23 mouse cellular contexts compared by ENCODE assay signal in genomic region chr9:96379551-96379950, GRCm38 (mm10).
"Had no signal": no experiment of that assay in that cellular context is flagged by ENCODE, and none has a peak within 500 bp of the region (broad histone marks: within the 10 kb centered on the region; RNA-seq: fewer than 3 reads in every experiment).

No protein-coding gene starts in this region.

- H3K4me1 ChIP-seq: forebrain, embryonic 15.5 days; hindbrain, embryonic 13.5 days; hindbrain, embryonic 15.5 days had no signal

- H3K27ac ChIP-seq: forebrain, embryonic 15.5 days; hindbrain, embryonic 13.5 days; hindbrain, embryonic 15.5 days; hindbrain, postnatal 0 days; kidney, embryonic 15.5 days; kidney, postnatal 0 days; limb, embryonic 13.5 days; limb, embryonic 15.5 days had no signal

- H3K27me3 ChIP-seq: forebrain, embryonic 15.5 days; heart, embryonic 12.5 days; hindbrain, embryonic 13.5 days; hindbrain, embryonic 15.5 days; kidney, embryonic 15.5 days; limb, embryonic 13.5 days; limb, embryonic 15.5 days had no signal

- ATAC-seq: forebrain, embryonic 15.5 days; forebrain, postnatal 0 days; hindbrain, postnatal 0 days; intestine, embryonic 16.5 days had no signal

- H3K36me3 ChIP-seq: forebrain, embryonic 15.5 days; heart, embryonic 12.5 days; hindbrain, embryonic 13.5 days; hindbrain, embryonic 15.5 days; kidney, embryonic 15.5 days; limb, embryonic 13.5 days; limb, embryonic 15.5 days had no signal

- H3K4me3 ChIP-seq: forebrain, embryonic 15.5 days; heart, embryonic 12.5 days; hindbrain, embryonic 13.5 days; hindbrain, embryonic 15.5 days; kidney, embryonic 15.5 days; limb, embryonic 13.5 days; limb, embryonic 15.5 days had no signal

- H3K9ac ChIP-seq: forebrain, embryonic 15.5 days; forebrain, postnatal 0 days; heart, embryonic 12.5 days; hindbrain, embryonic 13.5 days; hindbrain, embryonic 15.5 days; kidney, embryonic 15.5 days; limb, embryonic 13.5 days; limb, embryonic 15.5 days had no signal

- H3K9me3 ChIP-seq: forebrain, embryonic 15.5 days; hindbrain, embryonic 13.5 days; hindbrain, embryonic 15.5 days; kidney, embryonic 15.5 days; limb, embryonic 13.5 days; limb, embryonic 15.5 days had no signal

- DNase-seq: forebrain, postnatal 0 days; gastrocnemius, postnatal 14 days; gastrocnemius, postnatal 36 days; heart, adult 18-20 months; heart, postnatal 10 days; kidney, adult 11 months; kidney, adult 2 months; kidney, adult 9 months; kidney, postnatal 14 days; kidney, postnatal 36 days; layer of hippocampus, adult 9-11 months; layer of hippocampus, postnatal 36 days; left cerebral cortex, postnatal 4 days had no signal

- H3K4me2 ChIP-seq: forebrain, embryonic 15.5 days; heart, embryonic 12.5 days; hindbrain, embryonic 13.5 days; hindbrain, embryonic 15.5 days; kidney, embryonic 15.5 days; limb, embryonic 13.5 days; limb, embryonic 15.5 days had no signal
